Mouse (Mus musculus) left cerebral cortex, adult 11 months (tissue): Measurements from ENCODE around the gene Ppp6r1.
"Not testable (repeated sequence)": the region's sequence is repeated elsewhere in the genome, so short reads cannot be mapped to it uniquely, and the experiment has no call there.

Source experiments
- DNase-seq: peaks from one replicate; pipeline ENCODE4 v3.0.0; 2022; ENCODE audit warnings: low spot score

Ppp6r1 gene

GRCm38 (mm10) chr7:4612956-4613355 lies 45.9 kb downstream of the Ppp6r1 start:
- no peak for DNase-seq

- DNase-seq, result no peak
Measured at GRCm38 (mm10) chr7:4612386-4612785, 46.4 kb downstream of the Ppp6r1 start.

- no peak for DNase-seq
Measured at GRCm38 (mm10) chr7:4611921-4612341, 46.9 kb downstream of the Ppp6r1 start.

GRCm38 (mm10) chr7:4611511-4611910 lies 47.3 kb downstream of the Ppp6r1 start:
- no peak for DNase-seq

GRCm38 (mm10) chr7:4608002-4608401 lies 50.8 kb downstream of the Ppp6r1 start:
- DNase-seq, result no peak

GRCm38 (mm10) chr7:4603873-4604272 lies 54.9 kb downstream of the Ppp6r1 start, which contains the start of gene Ptprh:
TSS of gene Ptprh (minus strand) at chr7:4604041.
- no peak for DNase-seq

GRCm38 (mm10) chr7:4602969-4603368 lies 55.9 kb downstream of the Ppp6r1 start:
- DNase-seq, result no peak

- not testable (repeated sequence) for DNase-seq
Measured at GRCm38 (mm10) chr7:4597046-4597445, 61.8 kb downstream of the Ppp6r1 start.
